Mouse (Mus musculus): ENCODE results near the gene Ugt1a8. TPM values are rescaled to one million over a fixed set of nuclear protein-coding genes. Genes with fewer than 3 reads are reported as not detected.
"Not testable (repeated sequence)": the region's sequence is repeated elsewhere in the genome, so short reads cannot be mapped to it uniquely, and the experiment has no call there.

The Ugt1a8 gene
- total RNA-seq (2022): not detected

DNA sequence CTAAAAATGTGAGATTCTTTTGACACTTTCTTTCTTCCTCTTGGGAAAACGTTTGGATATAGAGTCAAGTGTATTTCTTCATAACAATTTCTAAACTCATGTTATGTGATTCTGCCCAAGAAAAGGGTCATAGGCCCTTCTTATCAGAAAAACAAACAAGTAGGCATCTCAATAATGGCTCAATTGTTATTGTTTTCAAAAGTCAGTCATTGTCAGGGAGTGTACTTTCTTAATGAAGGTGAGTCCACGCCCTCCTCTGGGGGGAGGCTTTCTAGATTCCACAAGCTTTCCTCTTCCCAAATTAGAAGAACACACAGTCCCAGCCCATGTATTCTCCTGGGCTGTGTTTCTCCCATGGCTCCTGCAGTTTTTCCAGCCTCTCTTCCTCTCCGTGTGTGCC lies at the start of gene Ugt1a8:
Gene Ugt1a8 (plus strand): TSS at position 301 of the 400 bp plus-strand sequence.
- DNase-seq (ENCODE audit: low spot score in 2 of 2): no peak

DNA sequence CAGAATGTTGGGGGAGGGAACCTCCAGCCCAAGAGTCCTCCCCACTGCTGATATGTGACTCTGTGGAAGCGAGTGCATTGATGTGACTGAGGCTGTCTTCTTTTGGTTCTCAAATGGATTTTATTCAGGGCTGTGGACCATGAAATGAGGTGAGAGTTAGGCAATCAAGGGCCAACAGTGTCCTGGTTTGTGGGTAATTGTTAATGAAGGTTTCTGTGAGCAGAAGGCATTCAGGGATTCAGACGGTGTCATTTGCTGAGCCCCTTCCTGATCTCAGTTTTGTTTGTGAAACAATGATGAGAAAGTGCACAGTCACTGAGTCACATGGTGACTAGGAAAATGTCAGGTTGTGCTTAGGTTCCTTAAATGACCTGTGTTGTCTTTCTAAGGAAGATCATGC lies 44.6 kb upstream of the Ugt1a8 start:
- DNase-seq (ENCODE audit: low spot score in 2 of 2): not testable (repeated sequence)

DNA sequence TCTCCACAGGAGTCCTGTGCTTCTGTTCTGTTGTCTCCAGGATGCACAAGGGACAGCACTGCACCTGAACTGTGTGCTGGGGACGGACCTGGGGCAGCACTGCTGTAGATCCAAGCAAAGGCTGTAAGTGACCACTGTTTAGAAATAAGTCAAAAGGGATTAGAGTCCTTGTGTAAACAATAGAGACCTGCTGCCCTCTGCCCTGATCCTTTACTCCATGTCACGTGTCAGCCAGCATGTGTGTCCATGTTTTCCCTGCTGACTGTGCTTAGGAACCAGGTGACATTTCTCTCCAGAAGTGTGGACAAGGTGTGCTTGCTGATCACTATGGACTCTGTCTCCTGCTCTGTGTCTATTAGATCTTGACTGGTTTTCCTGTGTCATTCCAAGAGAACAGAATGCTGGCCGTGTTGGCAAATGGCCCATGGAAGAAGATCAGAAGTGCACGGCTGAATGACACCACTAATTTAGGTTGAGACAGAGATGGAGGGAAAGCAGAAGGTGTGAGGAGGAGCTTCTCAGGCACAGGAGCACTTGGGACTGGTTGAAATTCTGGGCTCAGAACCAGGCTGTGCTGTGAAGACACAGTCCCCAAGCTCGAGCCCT lies 42.7 kb upstream of the Ugt1a8 start:
- not testable (repeated sequence) for DNase-seq (ENCODE audit: low spot score in 2 of 2)

DNA sequence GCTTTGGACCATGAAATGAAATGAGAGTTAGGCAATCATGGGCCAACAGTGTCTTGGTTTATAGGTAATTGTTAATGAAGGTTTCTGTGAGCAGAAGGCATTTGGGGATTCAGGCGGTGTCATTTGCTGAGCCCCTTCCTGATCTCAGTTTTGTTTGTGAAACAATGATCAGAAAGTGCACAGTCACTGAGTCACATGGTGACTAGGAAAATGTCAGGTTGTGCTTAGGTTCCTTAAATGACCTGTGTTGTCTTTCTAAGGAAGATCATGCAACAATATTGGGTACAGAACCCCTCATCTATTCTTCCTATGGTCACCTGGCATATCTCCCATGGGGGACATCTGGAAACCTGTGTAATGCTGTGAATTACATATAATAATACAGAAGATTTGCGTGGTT lies 40.2 kb upstream of the Ugt1a8 start:
- not testable (repeated sequence) for DNase-seq (ENCODE audit: low spot score in 2 of 2)

DNA sequence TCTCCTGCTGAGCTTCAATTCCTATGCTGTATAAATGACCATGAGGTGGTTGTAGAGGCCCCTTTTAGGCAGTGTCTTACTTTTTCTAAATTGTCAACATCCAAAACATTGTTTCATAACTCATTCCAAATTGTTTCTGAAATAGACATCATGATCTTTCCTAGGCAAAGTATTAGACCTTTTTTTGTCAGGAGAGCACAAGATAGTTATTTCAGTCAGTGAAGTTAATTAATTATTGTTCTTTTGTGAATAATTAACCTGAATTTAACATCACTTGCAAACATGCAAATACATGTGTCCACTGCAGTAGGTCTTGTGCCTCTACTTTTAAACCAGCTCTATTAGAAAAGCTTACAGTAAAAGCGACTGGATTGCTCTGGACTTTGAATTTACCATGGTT lies 32.5 kb upstream of the Ugt1a8 start, which contains the start of gene Ugt1a10:
Gene Ugt1a10 (plus strand): TSS at position 301 of the 400 bp plus-strand sequence.
- no peak for DNase-seq (ENCODE audit: low spot score in 2 of 2)

DNA sequence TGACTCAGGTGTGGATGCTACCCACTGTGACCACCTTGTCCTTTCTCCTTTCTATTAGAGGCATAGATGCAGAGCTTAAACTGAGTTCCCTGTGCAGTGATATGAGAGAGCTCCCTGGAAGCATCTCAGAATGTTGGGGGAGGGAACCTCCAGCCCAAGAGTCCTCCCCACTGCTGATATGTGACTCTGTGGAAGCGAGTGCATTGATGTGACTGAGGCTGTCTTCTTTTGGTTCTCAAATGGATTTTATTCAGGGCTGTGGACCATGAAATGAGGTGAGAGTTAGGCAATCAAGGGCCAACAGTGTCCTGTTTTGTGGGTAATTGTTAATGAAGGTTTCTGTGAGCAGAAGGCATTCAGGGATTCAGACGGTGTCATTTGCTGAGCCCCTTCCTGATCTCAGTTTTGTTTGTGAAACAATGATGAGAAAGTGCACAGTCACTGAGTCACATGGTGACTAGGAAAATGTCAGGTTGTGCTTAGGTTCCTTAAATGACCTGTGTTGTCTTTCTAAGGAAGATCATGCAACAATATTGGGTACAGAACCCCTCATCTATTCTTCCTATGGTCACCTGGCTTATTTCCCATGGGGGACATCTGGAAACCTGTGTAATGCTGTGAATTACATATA lies 21.0 kb upstream of the Ugt1a8 start:
- DNase-seq (ENCODE audit: low spot score in 2 of 2): not testable (repeated sequence)

DNA sequence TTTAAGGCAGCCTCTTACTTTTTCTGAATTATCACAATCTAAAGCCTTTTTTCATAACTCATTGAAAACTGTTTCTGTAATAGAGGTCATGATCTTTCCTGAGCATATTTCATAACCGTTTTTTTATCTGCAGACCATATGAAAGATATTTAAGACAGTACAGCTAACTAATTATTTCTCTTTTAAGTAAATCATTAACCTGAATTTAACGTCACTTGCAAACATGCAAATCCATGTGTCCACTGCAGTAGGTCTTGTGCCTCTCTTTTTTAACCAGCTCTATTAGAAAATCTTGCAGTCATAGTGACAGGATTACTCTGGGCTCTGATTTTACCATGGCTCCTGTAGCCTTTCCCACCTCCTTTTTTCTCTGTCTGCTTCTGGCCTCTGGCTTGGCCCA lies 17.1 kb upstream of the Ugt1a8 start, which contains the start of gene Ugt1a9:
Gene Ugt1a9 (plus strand): TSS at position 306 of the 400 bp plus-strand sequence.
- no peak for DNase-seq (ENCODE audit: low spot score in 2 of 2)

DNA sequence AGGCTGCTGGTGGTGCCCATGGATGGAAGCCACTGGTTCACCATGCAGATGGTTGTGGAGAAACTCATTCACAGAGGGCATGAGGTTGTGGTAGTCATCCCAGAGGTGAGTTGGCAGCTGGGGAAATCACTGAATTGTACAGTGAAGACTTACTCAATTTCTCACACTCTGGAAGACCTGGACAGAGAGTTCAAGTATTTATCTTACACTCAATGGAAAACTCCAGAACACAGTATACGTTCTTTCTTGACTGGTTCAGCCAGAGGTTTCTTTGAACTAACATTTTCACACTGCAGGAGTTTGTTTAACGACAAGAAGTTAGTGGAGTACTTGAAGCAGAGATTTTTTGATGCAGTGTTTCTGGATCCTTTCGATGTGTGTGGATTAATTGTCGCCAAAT lies 16.7 kb upstream of the Ugt1a8 start:
- DNase-seq (ENCODE audit: low spot score in 2 of 2): no peak

DNA sequence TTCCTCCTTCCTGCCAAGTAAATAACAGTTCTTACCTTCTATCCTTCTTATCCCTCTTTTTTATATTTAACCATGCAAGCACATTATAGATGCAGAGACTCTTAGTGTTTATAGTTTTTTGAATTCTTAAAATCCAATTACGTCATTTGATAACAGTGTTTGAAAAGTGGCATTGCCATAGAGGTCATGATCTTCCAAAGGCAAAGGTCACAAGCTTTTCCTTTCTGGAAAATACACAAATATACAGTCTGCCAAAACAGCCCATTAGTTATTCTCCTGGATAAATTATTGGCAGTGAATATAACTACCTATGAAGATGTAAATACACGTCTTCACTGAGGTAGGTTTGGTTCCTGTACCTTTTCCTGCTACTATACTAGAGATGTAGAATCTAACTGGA lies 13.1 kb upstream of the Ugt1a8 start:
- no peak for DNase-seq (ENCODE audit: low spot score in 2 of 2)

DNA sequence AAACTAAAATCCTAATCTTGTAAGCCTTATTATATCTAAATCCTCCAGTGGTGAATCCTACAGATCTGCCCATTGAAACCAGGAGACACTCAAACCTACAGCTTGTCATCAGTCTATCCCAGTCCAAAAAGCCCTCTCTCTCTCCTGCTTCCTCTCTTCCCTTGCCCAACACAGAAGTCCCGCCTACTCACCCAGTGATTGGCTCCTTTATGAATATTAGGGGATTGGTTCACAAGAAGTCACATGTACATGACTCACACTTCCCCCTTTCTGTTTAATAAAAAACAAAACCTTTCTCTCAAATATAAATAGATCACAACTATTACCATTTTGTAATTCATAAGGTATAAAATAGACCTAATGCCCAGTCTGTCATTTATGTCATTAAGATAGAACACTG lies 10.5 kb upstream of the Ugt1a8 start:
- DNase-seq (ENCODE audit: low spot score in 2 of 2): no peak

DNA sequence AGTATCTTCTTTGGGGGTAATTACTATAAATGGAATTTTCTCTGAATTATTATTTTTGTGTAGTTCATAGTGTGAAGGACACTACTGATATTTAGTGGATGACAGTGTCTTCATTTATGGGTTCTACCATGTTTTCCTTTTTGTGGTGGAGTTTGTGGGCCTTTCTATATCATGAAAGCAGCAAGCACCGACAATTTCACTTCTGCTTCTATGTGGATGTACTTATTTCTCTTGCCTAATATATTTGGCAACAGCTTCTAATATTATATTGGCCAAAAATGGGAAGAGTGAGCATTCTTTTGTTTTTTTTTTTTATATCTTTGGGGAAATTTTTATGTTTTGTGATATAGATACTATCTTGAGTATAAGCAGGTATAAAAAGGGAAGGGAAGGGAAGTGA lies 5.9 kb upstream of the Ugt1a8 start:
- DNase-seq (ENCODE audit: low spot score in 2 of 2): no peak

DNA sequence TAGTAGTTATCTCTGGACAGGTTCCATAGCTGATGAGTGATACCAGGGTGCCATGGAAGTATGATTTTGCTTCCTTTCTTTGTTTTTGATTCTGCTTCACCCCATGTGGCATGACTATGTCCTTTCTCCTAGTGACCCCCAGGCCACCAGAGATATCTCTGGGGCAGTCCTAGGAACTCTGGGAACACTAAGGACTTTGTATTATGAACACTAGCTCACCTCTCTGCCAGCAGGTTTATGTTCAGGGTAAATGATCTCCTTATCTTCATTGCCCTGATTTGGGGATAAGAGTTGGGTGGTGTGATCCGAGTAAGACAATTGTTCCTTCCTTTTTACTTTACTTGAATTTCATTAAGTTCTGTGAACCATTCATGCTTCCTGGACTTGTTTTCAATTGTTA lies 1.5 kb upstream of the Ugt1a8 start:
- no peak for DNase-seq (ENCODE audit: low spot score in 2 of 2)

DNA sequence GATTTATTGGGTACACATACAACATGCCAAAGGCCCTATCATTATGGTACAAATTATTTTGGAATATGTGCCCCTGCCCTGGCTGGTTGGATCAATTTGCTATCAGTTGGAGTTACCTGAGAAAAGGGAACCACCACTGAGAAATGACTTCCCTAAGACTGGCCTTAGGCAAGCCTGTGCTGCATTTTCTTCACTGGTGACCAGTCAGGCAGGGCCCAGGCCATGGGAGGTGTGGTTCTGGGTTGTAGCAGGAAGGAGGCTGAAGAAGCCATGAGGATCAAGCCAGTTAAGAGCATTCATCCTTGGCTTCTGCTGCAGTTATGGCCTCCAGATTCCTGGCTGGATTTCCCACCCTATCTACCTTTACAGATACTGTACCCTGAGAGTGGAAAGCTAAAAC lies 4.7 kb downstream of the Ugt1a8 start:
- no peak for DNase-seq (ENCODE audit: low spot score in 2 of 2)

DNA sequence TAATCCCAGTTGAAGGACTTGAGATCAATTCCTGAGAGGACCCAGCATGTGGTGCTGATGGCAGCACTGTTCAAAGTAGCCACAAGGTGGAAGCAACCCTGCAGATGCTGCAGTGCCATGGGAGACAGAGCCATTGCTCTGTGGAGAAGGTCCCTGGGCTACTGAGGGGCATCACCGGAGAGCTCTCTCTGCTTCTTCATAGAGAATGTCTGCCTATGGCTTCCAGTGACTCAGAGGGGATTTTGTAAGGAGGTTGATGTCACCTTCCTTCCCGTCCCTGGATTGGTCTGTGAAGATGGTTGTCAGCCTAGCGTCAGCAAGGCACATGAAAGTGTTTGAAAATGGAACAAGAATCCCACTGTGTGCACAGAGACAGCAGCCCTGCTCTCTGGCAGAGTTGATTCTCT lies 6.7 kb downstream of the Ugt1a8 start:
- not testable (repeated sequence) for DNase-seq (ENCODE audit: low spot score in 2 of 2)

DNA sequence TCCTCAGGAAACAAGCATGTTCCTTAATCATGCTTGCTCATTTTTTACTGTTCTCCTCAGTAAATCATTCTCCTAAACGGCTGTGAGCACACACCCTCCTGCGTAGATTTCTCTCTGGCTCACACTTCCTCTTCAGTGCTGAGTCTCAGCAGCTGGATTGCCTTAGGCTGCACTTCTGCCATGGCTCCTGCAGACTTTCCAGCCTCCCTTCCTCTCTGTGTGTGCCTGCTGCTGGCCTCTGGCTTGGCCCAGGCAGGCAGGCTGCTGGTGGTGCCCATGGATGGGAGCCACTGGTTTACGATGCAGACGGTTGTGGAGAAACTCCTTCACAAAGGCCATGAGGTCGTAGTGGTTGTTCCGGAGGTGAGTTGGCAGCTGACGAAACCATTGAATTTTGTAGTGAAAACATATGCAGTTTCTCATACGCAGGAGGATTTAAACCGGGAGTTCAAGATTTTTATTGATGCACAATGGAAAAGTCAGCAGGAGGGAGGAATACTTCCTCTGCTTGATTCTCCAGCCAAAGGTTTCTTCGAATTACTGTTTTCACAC lies 7.4 kb downstream of the Ugt1a8 start, which contains the start of gene Ugt1a7c:
Gene Ugt1a7c (plus strand): TSS at position 122 of the 552 bp plus-strand sequence.
- no peak for DNase-seq (ENCODE audit: low spot score in 2 of 2)

DNA sequence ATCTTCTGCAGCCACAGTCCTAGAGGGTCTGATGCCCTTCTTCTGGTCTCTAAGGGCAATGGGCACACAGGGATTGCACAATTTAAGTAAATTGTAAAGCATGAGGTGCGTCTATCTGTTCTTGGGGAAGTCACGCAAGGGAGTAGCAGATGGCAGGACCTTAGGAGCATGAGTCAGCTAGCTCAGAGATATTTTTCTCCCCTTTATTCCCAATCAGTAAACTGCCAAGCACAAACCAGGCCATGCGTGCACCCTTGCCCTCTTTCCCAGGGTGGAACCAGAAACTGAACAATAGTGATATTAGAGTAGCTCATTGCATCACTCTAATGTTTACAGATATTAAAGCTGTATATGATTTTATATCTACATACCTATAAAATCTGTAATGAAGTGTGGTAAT lies 10.9 kb downstream of the Ugt1a8 start:
- DNase-seq (ENCODE audit: low spot score in 2 of 2): not testable (repeated sequence)

DNA sequence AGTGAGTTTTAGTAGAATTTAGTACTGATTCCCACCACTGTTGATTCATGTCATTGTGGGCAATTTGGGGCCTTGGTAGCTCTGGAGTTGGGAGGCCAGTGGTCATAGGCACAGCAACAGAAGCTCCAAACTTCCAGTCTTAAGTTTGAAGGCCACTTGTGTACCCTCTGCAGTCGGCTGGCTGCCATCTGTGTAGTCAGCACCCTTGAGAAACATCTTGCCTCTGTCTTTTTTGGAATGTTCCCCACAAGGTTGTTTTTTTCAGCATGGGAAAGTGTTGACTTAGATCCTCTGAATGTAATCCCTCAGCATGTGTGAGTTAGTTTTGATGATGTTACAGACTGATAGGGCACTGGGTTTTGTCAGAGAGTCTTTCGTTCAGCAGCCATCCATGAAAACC lies 12.1 kb downstream of the Ugt1a8 start:
- DNase-seq (ENCODE audit: low spot score in 2 of 2): not testable (repeated sequence)

DNA sequence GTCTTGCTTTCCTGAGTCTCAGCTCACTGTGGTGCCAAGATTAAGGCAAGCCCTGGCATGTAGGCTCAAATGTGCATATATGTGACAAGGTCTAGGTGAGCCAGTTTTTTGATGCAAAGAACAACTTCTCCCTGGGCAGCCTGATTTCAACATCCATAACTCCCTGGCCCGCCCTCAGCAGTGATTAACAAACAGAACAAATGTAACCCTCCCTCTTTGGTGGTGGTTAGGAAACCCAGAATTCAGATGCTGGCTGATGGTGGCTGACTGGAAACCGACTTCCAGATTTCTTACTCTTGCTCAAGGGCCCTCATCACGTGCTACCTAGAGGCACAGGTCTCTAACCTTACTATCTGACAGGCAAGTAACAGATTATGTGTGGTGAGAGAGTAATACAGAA lies 15.4 kb downstream of the Ugt1a8 start, which contains the start of gene Ugt1a6b:
Gene Ugt1a6b (plus strand): TSS at position 234 of the 400 bp plus-strand sequence.
- not testable (repeated sequence) for DNase-seq (ENCODE audit: low spot score in 2 of 2)

DNA sequence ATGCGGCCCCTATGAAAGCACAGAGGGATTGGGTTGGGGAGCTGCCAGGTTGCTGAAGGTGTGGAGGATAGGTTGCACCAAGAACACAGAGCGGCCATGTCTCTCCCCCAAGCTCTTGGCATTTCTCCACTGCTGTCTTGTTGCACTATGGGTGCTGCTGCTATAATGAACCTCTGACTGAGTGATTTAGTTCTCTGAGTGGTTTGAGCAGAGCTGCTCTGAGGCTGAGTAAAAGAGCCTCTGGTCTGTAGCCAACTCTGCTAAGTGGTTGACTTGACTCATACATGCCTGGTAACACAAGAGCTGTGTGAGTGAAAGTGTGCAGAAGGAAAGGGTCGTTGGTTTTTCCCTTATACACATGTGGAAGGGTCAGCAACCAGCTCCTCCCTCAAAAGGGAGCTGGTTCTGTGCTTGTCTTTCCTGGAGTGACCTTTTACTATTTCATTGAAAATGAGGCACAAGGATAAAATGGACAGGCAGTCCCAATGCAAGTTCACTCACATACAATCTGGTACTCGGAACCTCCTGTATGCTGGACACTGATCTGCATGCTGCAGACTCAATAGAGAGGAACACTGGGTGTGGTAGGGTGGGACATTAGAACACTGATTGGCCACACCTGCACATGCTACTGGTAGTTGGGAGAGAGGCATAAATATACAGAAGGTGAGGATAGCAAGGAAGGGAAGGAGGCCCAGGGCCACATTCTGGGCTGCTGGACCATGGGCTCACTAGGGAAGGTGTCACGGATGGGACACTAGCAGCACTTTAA lies 16.3 kb downstream of the Ugt1a8 start:
- not testable (repeated sequence) for DNase-seq (ENCODE audit: low spot score in 2 of 2)

DNA sequence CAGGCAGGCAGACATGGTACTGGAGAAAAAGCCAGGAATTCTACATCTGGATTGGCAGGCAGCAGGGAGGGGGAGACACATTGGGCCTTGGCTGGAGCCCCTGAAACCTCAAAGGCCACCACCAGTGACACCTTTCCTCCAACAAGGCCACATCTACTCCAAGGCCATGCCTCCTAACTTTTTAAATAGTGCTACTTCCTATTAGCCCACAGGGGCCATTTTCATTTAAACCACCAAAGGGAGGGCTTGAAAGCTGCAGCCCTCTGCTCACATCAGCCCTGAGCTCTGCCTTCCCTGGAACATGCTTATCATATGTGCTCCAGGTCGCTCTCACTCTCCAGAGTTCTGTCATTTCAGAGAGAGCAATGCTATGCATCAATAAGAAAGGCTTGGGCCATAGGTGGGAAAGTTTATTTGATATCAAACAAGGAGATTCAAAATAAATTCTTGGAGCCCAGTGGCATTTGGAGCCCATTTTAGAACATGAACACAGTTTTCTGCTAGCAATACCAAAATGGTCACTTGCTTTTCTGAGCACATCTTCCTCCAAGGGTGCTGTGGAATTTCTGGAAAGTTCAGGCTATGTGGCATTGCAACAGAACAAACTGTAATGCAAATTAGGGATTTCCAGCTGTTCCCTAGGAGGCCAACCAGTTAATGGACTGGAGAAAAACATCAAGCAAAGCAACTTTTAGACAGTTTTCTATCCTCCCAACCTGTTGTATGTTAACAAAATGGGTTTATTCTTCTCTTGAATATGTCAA lies 17.2 kb downstream of the Ugt1a8 start:
- no peak for DNase-seq (ENCODE audit: low spot score in 2 of 2)

DNA sequence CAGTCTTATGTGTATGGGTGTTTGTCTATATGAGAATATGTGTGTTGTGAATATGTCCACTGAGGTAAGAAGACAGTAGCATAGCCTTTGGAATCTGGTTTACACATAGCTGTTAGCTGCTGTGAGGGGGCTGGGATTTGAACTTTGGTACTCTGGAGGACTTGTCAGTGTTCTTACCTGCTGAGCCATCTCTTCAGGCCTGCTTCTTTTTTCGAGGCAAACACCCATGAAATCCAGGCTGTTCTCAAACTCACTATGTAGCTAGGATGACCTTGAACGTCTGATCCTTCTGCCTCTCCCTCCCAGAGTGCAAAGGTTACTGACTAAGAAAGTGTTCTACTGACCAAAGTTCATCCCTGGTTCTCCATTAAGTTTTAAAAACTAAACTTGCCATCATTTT lies 18.0 kb downstream of the Ugt1a8 start:
- DNase-seq (ENCODE audit: low spot score in 2 of 2): no peak
